ENCODE assay signal across 14 mouse cellular contexts in genomic region chr10:98877855-98878254, GRCm38 (mm10). TPM values are rescaled to one million over a fixed set of nuclear protein-coding genes. Genes with fewer than 3 reads are reported as not detected.
DNase-seq lines count a peak whose midpoint lies in the region; ATAC-seq lines count a peak whose summit lies in the region.
"Had no signal": no experiment of that assay in that cellular context is flagged by ENCODE, and none has a peak within 500 bp of the region (broad histone marks: within the 10 kb centered on the region; RNA-seq: fewer than 3 reads in every experiment).

No protein-coding gene starts in this region.

- peak overlapping the region; percentile 60 for H3K27ac ChIP-seq in brown adipose tissue, adult 24 weeks (replicated peaks; ENCODE audit: low read depth, low read length)
- H3K27ac ChIP-seq in liver, embryonic 13.5 days, result peak overlapping the region; percentile 15; the same call in 1 of the 2 replicates
- no peak overlapping the region for H3K27ac ChIP-seq in kidney, embryonic 16.5 days (ENCODE audit: low read length)
- H3K27ac ChIP-seq: embryonic facial prominence, embryonic 15.5 days; forebrain, embryonic 15.5 days; hindbrain, embryonic 10.5 days; kidney, embryonic 15.5 days; lung, embryonic 15.5 days had no signal

- no peaks in the 10 kb centered on the region for H3K4me1 ChIP-seq in brown adipose tissue, adult 24 weeks (ENCODE audit: control insufficient read depth, insufficient read depth, insufficient read length, low read length)
- peaks cover 39% of the 10 kb centered on the region for H3K4me1 ChIP-seq in liver, embryonic 13.5 days (replicated peaks)
- no peaks in the 10 kb centered on the region for H3K4me1 ChIP-seq in kidney, embryonic 16.5 days (ENCODE audit: insufficient read depth, low read length)
- H3K4me1 ChIP-seq: embryonic facial prominence, embryonic 15.5 days; forebrain, embryonic 15.5 days; hindbrain, embryonic 10.5 days; kidney, embryonic 15.5 days; lung, embryonic 15.5 days had no signal

- no peaks in the 10 kb centered on the region for H3K27me3 ChIP-seq in liver, embryonic 13.5 days
- H3K27me3 ChIP-seq in kidney, embryonic 16.5 days (ENCODE audit: insufficient read depth, low read length), result no peaks in the 10 kb centered on the region
- H3K27me3 ChIP-seq: embryonic facial prominence, embryonic 15.5 days; forebrain, embryonic 15.5 days; kidney, embryonic 15.5 days; lung, embryonic 15.5 days had no signal

- peak; percentile 26 for DNase-seq in spleen, adult 12 weeks (ENCODE audit: low spot score)
- DNase-seq in spleen, adult 18-20 months, result no peak
- peak; percentile 38 for DNase-seq in liver, embryonic 13.5 days
- DNase-seq in right cerebral cortex, postnatal 36 days (ENCODE audit: low spot score in 2 of 2), result no peak
- no peak for DNase-seq in thymus, postnatal 14 days

- H3K9ac ChIP-seq in liver, embryonic 13.5 days, result no peak overlapping the region
- no peak overlapping the region for H3K9ac ChIP-seq in kidney, embryonic 16.5 days (replicated peaks; ENCODE audit: low read length)
- H3K9ac ChIP-seq: embryonic facial prominence, embryonic 15.5 days; forebrain, embryonic 15.5 days; kidney, embryonic 15.5 days; lung, embryonic 15.5 days had no signal

- no peak overlapping the region for H3K4me2 ChIP-seq in liver, embryonic 13.5 days
- H3K4me2 ChIP-seq in kidney, embryonic 16.5 days (replicated peaks; ENCODE audit: low read depth, low read length), result no peak overlapping the region
- H3K4me2 ChIP-seq: embryonic facial prominence, embryonic 15.5 days; forebrain, embryonic 15.5 days; kidney, embryonic 15.5 days; lung, embryonic 15.5 days had no signal

- 54% methylated on average over 3 of the region's 3 CpGs for WGBS in liver, embryonic 13.5 days (ENCODE audit: insufficient replicate concordance)
- WGBS in kidney, embryonic 16.5 days, result 86% methylated on average over 3 of the region's 3 CpGs

- no peaks in the 10 kb centered on the region for H3K9me3 ChIP-seq in liver, embryonic 13.5 days (replicated peaks)
- H3K9me3 ChIP-seq in kidney, embryonic 16.5 days (ENCODE audit: low read length), result no peaks in the 10 kb centered on the region
- H3K9me3 ChIP-seq: embryonic facial prominence, embryonic 15.5 days; forebrain, embryonic 15.5 days; hindbrain, embryonic 10.5 days; kidney, embryonic 15.5 days; lung, embryonic 15.5 days had no signal

- H3K36me3 ChIP-seq in liver, embryonic 13.5 days, result no peaks in the 10 kb centered on the region
- H3K36me3 ChIP-seq in kidney, embryonic 16.5 days (ENCODE audit: insufficient read depth, low read length), result no peaks in the 10 kb centered on the region
- H3K36me3 ChIP-seq: embryonic facial prominence, embryonic 15.5 days; forebrain, embryonic 15.5 days; hindbrain, embryonic 10.5 days; kidney, embryonic 15.5 days; lung, embryonic 15.5 days had no signal

- peak; percentile 74 for ATAC-seq in liver, embryonic 13.5 days (ENCODE audit: low read depth)
- ATAC-seq in neutrophil, adult 5-6 weeks (ENCODE audit: extremely low read depth, insufficient number of reproducible peaks, low FRiP score, poor library complexity, severe bottlenecking), result peak; percentile 84
- ATAC-seq in kidney, embryonic 16.5 days (ENCODE audit: low FRiP score, low TSS enrichment), result no peak
- ATAC-seq: forebrain, embryonic 15.5 days had no signal

- no peak overlapping the region for H3K4me3 ChIP-seq in brown adipose tissue, adult 24 weeks (ENCODE audit: insufficient read depth, low read depth, low read length)
- no peak overlapping the region for H3K4me3 ChIP-seq in liver, embryonic 13.5 days (replicated peaks)
- no peak overlapping the region for H3K4me3 ChIP-seq in kidney, embryonic 16.5 days (ENCODE audit: low read length)
- H3K4me3 ChIP-seq: embryonic facial prominence, embryonic 15.5 days; forebrain, embryonic 15.5 days; hindbrain, embryonic 10.5 days; kidney, embryonic 15.5 days; lung, embryonic 15.5 days; myocyte had no signal

RNA-seq across cellular contexts. Expression of gene Atp2b1, which starts 36.4 kb away (rescaled TPM):
- 13.2 and 14.9 TPM in 2 replicates for polyA plus RNA-seq in brown adipose tissue, adult 24 weeks (2012; ENCODE audit: insufficient read depth, insufficient read length, missing spikeins)
- 38.1 and 43.9 TPM in 2 replicates for polyA plus RNA-seq in liver, embryonic 13.5 days (2015; fragmentation: Nextera tagmentation; extraction: Ambion mirVana)
- total RNA-seq in neutrophil, adult 5-6 weeks (2017), result 216 and 258 TPM in 2 replicates
- 164 and 182 TPM in 2 replicates for polyA plus RNA-seq in kidney, embryonic 16.5 days (2015; fragmentation: Nextera tagmentation; extraction: Ambion mirVana)

Comparison
In these comparisons a context has a peak if more than half of its experiments do, and no peak if none do; other contexts are left out.
1. DNase-seq: peak in spleen, adult 12 weeks (single experiment) and liver, embryonic 13.5 days (single experiment); none in spleen, adult 18-20 months (0 of 2), right cerebral cortex, postnatal 36 days (0 of 2) and thymus, postnatal 14 days (single experiment).